Mouse (Mus musculus) heart, embryonic 10.5 days (tissue): Measurements from ENCODE around the gene Dennd4a. TPM values are rescaled to one million over a fixed set of nuclear protein-coding genes. Genes with fewer than 3 reads are reported as not detected.
"Not testable (repeated sequence)": the region's sequence is repeated elsewhere in the genome, so short reads cannot be mapped to it uniquely, and the experiment has no call there.

ENCODE experiments used
- DNase-seq: peaks from one replicate; pipeline ENCODE4 v3.0.0-alpha.2; 2017; ENCODE audit warnings: low spot score
- H3K27ac ChIP-seq: fragments of 300-500 bp; sonication (generic); 2 replicates; pipeline ENCODE4 v1.5.1; 2016; ENCODE audit warnings: mild to moderate bottlenecking
- H3K27me3 ChIP-seq: fragments of 300-500 bp; sonication (generic); 2 replicates; pipeline ENCODE4 v1.6.1; 2016; ENCODE audit warnings: mild to moderate bottlenecking; ENCODE audit not compliant: poor library complexity, insufficient read depth, severe bottlenecking
- H3K36me3 ChIP-seq: fragments of 300-500 bp; sonication (generic); 2 replicates; pipeline ENCODE4 v1.6.1; 2016; ENCODE audit warnings: mild to moderate bottlenecking, moderate library complexity
- H3K4me1 ChIP-seq: fragments of 300-500 bp; sonication (generic); 2 replicates; pipeline ENCODE4 v1.6.1; 2016; ENCODE audit warnings: mild to moderate bottlenecking
- H3K4me3 ChIP-seq: fragments of 300-500 bp; sonication (generic); 2 replicates; pipeline ENCODE4 v1.5.1; 2016; ENCODE audit warnings: mild to moderate bottlenecking, moderate library complexity
- H3K9me3 ChIP-seq: fragments of 300-500 bp; sonication (generic); 2 replicates; pipeline ENCODE4 v1.6.1; 2016; ENCODE audit warnings: mild to moderate bottlenecking, moderate library complexity
- WGBS: fragments of 180-500 bp; shearing (Covaris S2); methylation state at CpG from one replicate; pipeline ENCODE4 v1.1.7; 2016; 5-methylcytosine and 5-hydroxymethylcytosine counted together
- polyA plus RNA-seq: library from polyadenylated mRNA; unstranded; fragments of >200 nt; fragmentation: Nextera tagmentation; extraction: Ambion mirVana; gene quantifications from 2 replicates; pipeline ENCODE4 v1.2.1, GENCODE M21; 2016

Gene Dennd4a
- polyA plus RNA-seq, 1 experiment from 2014 or later: 7.3 TPM

DNA sequence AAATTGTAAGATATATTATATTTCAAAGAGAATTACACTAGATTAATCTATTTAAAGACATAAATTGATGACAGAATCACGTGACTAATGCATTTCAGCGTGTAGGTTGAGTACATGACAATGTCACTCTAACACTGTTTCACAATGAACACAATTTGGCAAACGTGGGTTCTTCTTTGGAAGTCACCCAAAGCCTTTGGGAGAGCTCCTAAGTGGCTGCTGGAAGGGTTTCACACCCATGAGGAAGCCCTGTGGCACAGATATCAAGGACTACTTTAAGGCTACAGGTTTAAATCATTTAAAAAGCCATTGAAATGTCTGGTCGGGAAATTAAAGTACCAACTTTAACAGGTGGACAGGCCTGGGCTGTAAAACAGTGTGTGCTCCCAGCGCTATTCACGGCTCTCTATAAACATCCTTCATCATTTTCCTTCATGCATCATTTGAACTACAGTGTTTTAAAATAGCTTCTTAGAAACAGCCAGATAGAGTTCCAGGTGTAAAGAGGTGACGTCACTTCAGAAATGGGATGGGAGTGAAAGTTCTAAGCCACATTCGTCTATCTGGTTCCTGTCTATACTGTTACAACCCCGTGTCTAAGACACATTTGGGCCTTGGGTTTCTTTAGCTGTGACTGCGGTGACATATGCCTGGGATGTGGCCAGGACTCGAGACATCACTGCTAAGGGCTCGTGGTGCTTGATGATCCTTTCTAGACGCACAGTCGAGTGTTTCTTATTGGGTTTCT, 3.9 kb upstream of the Dennd4a start:
- Histone ChIP-seq H3K4me3 (no peak overlapping the region), H3K9me3 (no peaks in the 10 kb centered on the region), H3K27ac (no peak overlapping the region), H3K4me1 (peaks cover 8% of the 10 kb centered on the region; the same call in 1 of the 2 replicates), H3K27me3 (no peaks in the 10 kb centered on the region), H3K36me3 (no peaks in the 10 kb centered on the region)
- WGBS: 81% methylated on average over 14 of the region's 14 CpGs
- DNase-seq: no peak

DNA sequence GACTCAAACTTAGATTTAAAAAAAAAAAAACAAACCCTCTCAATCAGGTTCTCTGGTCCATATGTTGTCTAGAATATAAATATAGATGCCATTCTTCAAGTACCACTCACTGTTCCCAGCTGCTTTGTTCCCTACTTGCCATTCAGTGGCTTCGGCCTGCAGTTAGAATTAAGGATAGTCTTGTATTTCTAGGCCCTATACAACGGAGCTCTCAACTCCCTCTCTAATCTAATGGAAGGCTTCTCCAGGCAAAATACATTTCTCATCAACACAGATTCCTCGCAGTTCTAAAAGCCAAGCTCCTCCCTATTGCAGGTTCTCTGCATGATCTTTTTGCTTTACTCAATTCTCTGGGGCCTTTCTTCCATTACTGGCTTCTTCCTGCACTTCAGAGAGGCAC, 1.3 kb upstream of the Dennd4a start:
- Histone ChIP-seq H3K4me3 (no peak overlapping the region), H3K36me3 (no peaks in the 10 kb centered on the region), H3K9me3 (no peaks in the 10 kb centered on the region), H3K27me3 (no peaks in the 10 kb centered on the region), H3K27ac (no peak overlapping the region), H3K4me1 (peaks cover 8% of the 10 kb centered on the region; the same call in 1 of the 2 replicates)
- WGBS: 72% methylated on average over 3 of the region's 3 CpGs
- no peak for DNase-seq

DNA sequence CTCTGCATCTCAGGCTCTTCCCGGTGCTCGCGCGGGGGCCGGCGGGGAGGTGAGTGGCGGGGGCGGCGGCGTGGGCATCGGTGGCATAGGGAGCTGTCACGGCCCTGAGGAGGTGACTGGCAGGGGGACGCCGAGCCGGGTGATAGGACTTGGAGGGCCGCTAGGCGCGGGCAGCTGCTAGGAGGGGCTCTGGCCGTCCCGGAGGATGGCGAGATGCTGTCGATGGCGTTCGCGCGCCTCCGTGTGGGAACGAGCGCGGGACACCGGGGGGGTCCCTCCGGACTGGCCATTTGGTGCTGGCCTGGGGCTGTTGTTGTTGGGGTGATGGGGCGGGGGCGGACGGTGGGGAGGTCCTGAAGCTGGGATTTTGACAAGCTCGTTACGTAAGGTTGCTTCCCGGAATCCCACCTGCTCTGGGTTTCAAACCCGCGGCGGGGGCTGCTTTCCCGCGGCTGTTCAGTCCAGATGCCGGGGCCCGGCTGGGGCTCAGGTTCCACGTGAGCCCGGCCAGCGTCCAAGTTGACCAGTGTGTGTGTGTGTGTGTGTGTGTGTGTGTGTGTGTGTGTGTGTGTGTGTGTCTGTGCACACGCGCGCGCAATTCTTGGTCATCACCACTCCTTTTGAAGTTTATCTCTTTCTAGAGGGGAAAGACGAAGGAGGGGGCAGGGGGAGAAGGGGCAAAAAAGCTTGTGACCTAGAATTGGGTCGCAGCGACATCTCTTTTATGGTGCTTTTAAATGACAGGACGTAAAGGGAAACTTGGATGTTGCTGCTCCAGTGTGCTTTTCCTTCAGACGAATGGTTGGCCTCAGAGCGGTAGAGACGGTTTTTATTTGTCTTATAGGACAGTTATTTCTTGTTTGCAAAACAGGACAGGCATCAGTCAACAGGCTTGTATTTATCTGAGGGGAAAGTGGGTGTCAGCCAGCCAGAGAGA, 666 bp downstream of the Dennd4a start:
- Histone ChIP-seq H3K27ac (peak overlapping the region; percentile 93), H3K4me3 (peak overlapping the region; percentile 95), H3K4me1 (peaks cover 8% of the 10 kb centered on the region; the same call in 1 of the 2 replicates), H3K36me3 (no peaks in the 10 kb centered on the region), H3K27me3 (no peaks in the 10 kb centered on the region), H3K9me3 (no peaks in the 10 kb centered on the region)
- WGBS: 1% methylated on average over 59 of the region's 59 CpGs
- peak; percentile 81 for DNase-seq

DNA sequence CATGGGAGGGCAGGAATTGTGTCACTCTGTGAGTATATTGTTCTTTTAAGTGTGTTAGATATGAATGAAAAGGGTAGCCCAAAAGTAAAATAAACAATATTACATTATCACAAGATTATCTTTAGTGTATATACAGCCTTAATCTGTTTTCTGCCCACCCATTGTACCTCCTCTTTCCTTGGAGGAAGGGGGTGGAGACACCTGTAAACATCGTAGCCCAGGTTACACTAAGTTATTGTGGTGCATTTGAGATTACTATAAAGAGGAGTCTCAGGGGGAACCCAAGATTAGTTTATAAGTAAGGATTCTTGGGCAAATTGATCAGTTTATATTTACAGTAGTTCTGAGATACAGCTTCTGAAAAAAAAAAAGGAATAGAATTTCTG, 1.3 kb downstream of the Dennd4a start:
- Histone ChIP-seq H3K27ac (peak overlapping the region; percentile 93; the same call in 1 of the 2 replicates), H3K27me3 (no peaks in the 10 kb centered on the region), H3K9me3 (no peaks in the 10 kb centered on the region), H3K4me1 (peaks cover 8% of the 10 kb centered on the region; the same call in 1 of the 2 replicates), H3K36me3 (no peaks in the 10 kb centered on the region), H3K4me3 (peak overlapping the region; percentile 95)
- 41% methylated on average over 1 of the region's 1 CpGs for WGBS
- DNase-seq: no peak

DNA sequence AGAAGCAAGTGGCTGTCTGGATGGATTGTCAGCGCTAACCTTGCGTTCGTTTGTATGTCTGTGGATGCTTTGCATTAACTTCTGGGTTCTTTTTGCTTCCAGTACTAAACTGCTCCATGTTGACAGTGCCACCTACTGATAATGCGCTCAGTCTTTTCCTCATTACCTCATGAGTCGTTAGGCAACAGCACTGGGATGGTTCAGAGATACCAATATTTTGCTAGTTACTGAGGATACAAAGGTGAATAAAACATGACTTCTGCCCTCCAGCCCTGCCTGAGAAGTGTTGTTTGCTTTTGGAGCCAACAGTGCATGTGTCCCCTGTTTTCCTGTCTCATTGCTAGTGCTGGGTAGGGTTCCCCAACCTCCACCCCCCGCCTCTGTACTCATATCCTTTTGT, 3.1 kb downstream of the Dennd4a start:
- no peak overlapping the region for H3K27ac ChIP-seq
- DNase-seq: no peak
- H3K36me3 ChIP-seq: no peaks in the 10 kb centered on the region
- H3K4me3 ChIP-seq: no peak overlapping the region
- peaks cover 8% of the 10 kb centered on the region; the same call in 1 of the 2 replicates for H3K4me1 ChIP-seq
- 78% methylated on average over 6 of the region's 6 CpGs for WGBS
- no peaks in the 10 kb centered on the region for H3K27me3 ChIP-seq
- H3K9me3 ChIP-seq: no peaks in the 10 kb centered on the region

DNA sequence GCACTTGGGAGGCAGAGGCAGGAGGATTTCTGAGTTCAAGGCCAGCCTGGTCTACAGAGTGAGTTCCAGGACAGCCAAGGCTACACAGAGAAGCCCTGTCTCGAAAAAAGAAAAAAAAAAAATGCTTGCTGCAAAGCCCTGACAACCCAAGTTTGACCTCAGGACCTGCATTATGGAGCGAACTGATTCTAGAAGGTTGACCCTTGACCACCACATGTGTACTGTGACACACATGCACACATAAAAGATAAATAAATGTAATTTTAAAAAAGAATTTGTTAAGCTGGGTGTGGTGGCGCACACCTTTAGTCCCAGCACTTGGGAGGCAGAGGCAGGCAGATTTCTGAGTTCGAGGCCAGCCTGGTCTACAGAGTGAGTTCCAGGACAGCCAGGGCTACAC, 8.5 kb downstream of the Dennd4a start:
- DNase-seq, H3K27me3 ChIP-seq: not testable (repeated sequence)
- WGBS: 89% methylated on average over 4 of the region's 4 CpGs

DNA sequence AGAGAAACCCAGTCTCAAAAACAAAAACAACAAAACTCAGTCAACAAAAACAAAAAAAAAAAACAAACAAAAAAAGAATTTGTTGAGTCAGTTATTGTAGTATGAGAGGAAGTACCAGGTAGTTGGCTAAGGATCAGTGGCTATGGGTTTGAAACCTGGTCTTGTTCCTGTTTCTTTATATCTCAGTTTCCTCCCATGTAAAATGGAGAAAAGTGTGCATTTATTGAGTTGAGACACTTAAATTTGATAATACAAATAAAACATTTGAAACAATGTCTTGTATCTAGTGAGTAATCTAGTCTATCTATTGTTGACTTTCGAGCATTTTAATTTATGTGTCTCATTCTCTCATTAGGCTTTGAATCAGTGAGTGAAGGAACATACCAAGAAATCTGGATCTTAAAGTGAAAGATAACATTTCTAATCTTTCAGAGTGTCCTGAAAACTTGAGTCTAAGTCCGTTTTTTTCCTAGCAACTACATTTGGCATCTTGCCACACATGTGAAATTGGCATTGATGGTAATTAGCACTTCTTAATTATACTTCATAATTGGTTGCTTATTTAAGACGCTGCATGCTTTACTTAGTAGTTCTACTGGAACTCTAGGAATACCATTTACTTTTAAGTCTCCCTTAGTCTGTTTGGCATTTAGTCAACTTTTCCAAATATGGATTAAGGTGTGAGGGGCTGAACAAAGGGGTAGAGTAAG, 9.1 kb downstream of the Dennd4a start:
- WGBS: 79% methylated on average over 3 of the region's 3 CpGs
- H3K4me3 ChIP-seq: no peak overlapping the region
- no peaks in the 10 kb centered on the region for H3K9me3 ChIP-seq
- no peaks in the 10 kb centered on the region for H3K36me3 ChIP-seq
- DNase-seq: no peak
- H3K27ac ChIP-seq: no peak overlapping the region
- H3K4me1 ChIP-seq: no peaks in the 10 kb centered on the region
- H3K27me3 ChIP-seq: no peaks in the 10 kb centered on the region

More for the DNA sequence above, 8.5 kb downstream of the Dennd4a start:
- not testable (repeated sequence) for H3K9me3 ChIP-seq, H3K4me1 ChIP-seq, H3K36me3 ChIP-seq, H3K27ac ChIP-seq, H3K4me3 ChIP-seq

DNA sequence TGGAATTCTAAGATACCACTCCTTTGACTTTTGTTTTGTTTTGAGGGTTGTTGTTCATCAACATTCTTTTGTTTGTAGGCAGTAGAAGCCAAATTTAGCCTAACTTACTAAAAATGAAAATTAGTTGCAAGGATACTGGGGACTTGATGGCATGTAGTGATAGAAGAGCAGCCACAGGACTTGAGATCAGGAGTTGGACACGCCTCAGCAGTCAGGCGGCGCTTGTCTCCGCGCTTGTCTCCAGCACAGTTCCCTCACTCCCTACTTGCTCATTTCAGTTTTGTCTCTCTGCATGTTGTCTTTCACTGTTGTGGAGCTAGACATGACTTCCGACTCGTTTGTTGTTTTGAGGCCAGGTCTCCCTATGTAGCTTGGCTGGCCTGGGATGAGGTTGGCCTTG, 11.1 kb downstream of the Dennd4a start:
- Histone ChIP-seq H3K36me3 (no peaks in the 10 kb centered on the region), H3K27ac (no peak overlapping the region), H3K9me3 (no peaks in the 10 kb centered on the region), H3K4me3 (no peak overlapping the region), H3K4me1 (no peaks in the 10 kb centered on the region), H3K27me3 (no peaks in the 10 kb centered on the region)
- no peak for DNase-seq
- WGBS: 76% methylated on average over 7 of the region's 7 CpGs

DNA sequence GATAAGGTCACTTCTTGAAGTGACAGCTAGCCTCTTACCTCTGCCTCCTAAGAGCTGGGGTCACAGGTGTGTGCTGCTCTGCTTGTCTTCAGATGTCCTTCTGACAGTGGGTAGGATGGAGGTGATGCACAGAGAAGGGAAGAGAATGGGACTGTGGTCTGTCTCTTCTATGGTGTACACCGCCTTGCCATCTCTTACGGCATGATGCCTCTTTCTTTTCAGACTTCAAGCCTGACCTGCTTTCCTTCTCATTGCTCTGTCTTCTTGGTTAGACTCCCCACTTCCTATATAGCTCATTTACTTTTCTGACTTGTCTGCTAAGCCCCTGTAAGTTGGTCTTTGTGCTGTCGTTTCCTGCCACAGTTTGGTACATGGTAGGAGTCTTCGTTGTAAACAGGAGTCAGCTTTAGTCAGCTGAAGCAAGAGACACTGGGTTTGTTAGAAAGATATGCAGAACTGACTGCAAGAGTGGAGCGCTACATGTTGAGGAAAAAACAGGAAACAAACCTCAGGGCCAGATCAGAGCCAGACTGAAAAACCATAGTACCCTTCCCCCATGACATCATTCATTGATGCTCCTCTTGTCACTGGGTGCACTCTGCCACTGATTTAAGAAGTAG, 13.4 kb downstream of the Dennd4a start:
- DNase-seq: no peak
- H3K4me1 ChIP-seq: no peaks in the 10 kb centered on the region
- 80% methylated on average over 5 of the region's 5 CpGs for WGBS
- no peak overlapping the region for H3K4me3 ChIP-seq
- no peaks in the 10 kb centered on the region for H3K36me3 ChIP-seq
- no peaks in the 10 kb centered on the region for H3K9me3 ChIP-seq
- H3K27me3 ChIP-seq: no peaks in the 10 kb centered on the region
- no peak overlapping the region for H3K27ac ChIP-seq

DNA sequence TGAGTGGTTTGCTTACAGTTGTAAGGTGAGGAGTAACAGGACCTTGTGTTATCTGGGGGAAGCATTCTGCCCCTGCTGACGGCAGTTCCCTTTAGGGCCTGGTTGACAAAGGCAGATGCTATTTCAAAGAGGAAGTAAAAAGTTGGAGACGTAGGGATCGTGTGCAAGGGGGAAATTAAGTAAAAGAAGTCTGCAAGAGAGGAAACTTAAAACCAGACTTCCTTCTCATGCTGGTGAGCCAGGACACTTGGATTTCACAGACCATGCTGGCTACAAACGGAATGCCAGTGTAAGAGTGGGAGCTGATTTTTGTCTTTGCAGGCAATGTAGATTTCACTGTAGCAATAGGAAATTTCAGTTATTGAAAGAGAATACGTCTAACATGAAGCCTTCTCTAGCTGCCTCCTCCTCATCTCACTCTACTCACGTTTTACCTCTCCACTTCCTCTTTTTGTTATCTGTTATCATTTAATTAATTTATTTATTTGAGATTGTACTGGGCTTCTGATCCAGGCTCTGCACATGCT, 19.0 kb downstream of the Dennd4a start:
- H3K4me1 ChIP-seq: peaks cover 5% of the 10 kb centered on the region; the same call in 1 of the 2 replicates
- no peak overlapping the region for H3K27ac ChIP-seq
- no peak for DNase-seq
- no peaks in the 10 kb centered on the region for H3K36me3 ChIP-seq
- WGBS: 40% methylated on average over 6 of the region's 6 CpGs
- H3K27me3 ChIP-seq: no peaks in the 10 kb centered on the region
- no peak overlapping the region for H3K4me3 ChIP-seq
- no peaks in the 10 kb centered on the region for H3K9me3 ChIP-seq

DNA sequence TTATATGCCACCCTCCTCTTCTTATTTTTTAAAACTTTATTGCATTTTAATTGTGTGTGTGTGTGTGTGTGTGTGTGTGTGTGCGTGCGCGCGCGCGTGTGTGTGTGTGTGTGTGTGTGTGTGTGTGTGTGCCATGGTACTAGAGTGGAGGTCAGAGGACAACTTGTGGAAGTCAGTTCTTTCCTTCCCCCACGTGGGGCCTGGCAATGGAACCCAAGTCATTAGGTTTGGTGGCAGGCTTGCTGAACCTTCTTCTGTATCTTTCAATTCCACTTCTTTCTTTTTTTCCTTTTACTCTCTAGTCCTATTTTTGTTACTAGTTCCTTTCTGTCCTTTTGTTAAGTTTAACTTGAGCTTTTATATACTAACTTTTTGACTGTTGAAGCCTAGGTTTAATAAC, 19.5 kb downstream of the Dennd4a start:
- H3K4me3 ChIP-seq: no peak overlapping the region
- DNase-seq: no peak
- no peaks in the 10 kb centered on the region for H3K9me3 ChIP-seq
- peaks cover 5% of the 10 kb centered on the region; the same call in 1 of the 2 replicates for H3K4me1 ChIP-seq
- WGBS: 89% methylated on average over 7 of the region's 7 CpGs
- H3K36me3 ChIP-seq: no peaks in the 10 kb centered on the region
- no peak overlapping the region for H3K27ac ChIP-seq
- H3K27me3 ChIP-seq: no peaks in the 10 kb centered on the region

DNA sequence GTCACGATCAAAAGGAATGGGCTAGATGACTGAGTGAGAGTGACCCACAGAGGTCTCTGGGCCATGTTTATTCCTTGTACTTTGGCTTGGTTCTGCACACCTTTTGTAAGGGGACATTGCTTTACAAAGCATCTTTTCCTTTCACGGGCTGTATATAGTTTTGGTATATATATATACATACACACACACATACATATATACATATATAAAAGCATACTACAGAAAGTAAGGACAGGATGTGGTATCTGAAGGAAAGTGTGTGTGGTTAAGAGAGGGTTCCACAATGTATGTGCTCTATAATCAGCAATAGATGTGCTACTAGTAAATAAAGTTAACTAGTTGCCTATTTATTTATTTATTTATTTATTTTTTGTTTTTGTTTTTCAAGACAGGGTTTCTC, 20.6 kb downstream of the Dennd4a start:
- H3K36me3 ChIP-seq: no peaks in the 10 kb centered on the region
- no peaks in the 10 kb centered on the region for H3K27me3 ChIP-seq
- no peak overlapping the region for H3K27ac ChIP-seq
- H3K4me3 ChIP-seq: no peak overlapping the region
- H3K9me3 ChIP-seq: no peaks in the 10 kb centered on the region
- DNase-seq: no peak
- peaks cover 5% of the 10 kb centered on the region; the same call in 1 of the 2 replicates for H3K4me1 ChIP-seq
- WGBS: 80% methylated on average over 2 of the region's 2 CpGs
